Mouse (Mus musculus): ENCODE measurements at regions not wholly inside any gene's neighbourhood (a gene's known extent, or its start where the extent isn't known, plus 50 kb on each side); places are given as distances from the start of the nearest gene placed in this dataset.

- TF ChIP-seq EP300 (optimal IDR thresholded peaks at IDR 0.05), result no peak
- no peak for TF ChIP-seq CTCF (IDR thresholded peaks at IDR 0.05; ENCODE audit: low read depth)
Measured at GRCm38 (mm10) chr13:48336602-48337001, 75.6 kb downstream of the Id4 start.
